Mouse (Mus musculus): ENCODE data around the gene Nr0b2. TPM values are rescaled to one million over a fixed set of nuclear protein-coding genes. Genes with fewer than 3 reads are reported as not detected.
"Not testable (repeated sequence)": the region's sequence is repeated elsewhere in the genome, so short reads cannot be mapped to it uniquely, and the experiment has no call there.

The Nr0b2 gene
- not detected in 3 replicates for total RNA-seq (2017)

DNA sequence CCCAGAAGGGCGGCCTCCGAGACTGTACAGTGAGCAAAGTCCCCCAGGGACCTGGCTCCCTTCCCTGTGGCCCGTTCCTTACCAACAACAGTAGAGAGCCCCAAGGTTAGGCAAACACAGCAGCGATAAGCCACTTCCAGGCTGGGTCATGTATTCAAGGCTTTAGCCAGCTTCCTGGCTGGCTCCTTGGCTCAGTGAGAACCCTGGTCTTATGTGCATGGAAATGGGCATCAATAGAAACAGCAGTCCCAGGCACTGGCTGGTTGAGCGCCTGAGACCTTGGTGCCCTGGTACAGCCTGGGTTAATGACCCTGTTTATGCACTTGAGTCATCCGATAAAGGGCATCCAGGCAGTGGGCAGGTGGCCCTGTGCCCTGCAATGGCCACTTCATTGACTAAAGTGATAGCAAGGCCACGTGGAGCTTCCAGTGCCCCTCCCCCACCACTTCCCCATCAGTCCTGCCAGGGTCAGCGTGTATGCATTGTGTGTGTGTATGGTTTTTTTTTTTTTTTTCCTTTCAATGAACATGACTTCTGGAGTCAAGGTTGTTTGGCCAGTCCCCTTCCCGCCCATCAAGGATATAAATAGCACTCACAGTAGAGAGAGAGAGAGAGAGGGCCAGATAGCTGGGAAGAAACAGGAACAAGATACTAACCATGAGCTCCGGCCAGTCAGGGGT lies at the start of gene Nr0b2:
Gene Nr0b2, plus strand, starts transcription at position 609 of the 680 bp plus-strand sequence.
- peak; percentile 56 for ATAC-seq (replicated peaks; ENCODE audit: insufficient number of reproducible peaks, low FRiP score, low TSS enrichment, poor library complexity, severe bottlenecking)

GRCm38 (mm10) chr4:133504300-133504699 lies 48.9 kb upstream of the Nr0b2 start:
- ATAC-seq (replicated peaks; ENCODE audit: insufficient number of reproducible peaks, low FRiP score, low TSS enrichment, poor library complexity, severe bottlenecking) = no peak

GRCm38 (mm10) chr4:133504755-133505485 lies 48.3 kb upstream of the Nr0b2 start:
- no peak for ATAC-seq (replicated peaks; ENCODE audit: insufficient number of reproducible peaks, low FRiP score, low TSS enrichment, poor library complexity, severe bottlenecking)

GRCm38 (mm10) chr4:133506573-133506972 lies 46.6 kb upstream of the Nr0b2 start:
- no peak for ATAC-seq (replicated peaks; ENCODE audit: insufficient number of reproducible peaks, low FRiP score, low TSS enrichment, poor library complexity, severe bottlenecking)

DNA sequence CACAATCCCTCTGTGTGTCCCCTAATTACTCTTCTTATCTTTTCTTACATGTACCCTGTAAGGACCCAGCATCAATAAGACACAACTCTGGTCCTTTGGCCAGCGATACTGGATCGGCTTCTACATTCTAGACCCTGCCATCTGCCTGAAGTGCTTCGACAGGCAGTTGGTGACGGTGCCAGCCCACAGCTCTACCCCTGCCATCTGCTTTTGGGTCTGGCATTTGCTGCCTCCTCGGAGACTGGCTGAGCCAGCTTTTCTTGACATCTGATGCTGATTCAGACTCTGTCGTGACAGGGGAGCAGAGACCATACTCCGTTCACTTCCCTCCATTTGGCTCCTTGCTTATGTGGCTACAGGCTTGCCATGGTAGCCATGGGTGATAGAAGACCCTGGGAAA lies 44.2 kb upstream of the Nr0b2 start:
- no peak for ATAC-seq (replicated peaks; ENCODE audit: insufficient number of reproducible peaks, low FRiP score, low TSS enrichment, poor library complexity, severe bottlenecking)

DNA sequence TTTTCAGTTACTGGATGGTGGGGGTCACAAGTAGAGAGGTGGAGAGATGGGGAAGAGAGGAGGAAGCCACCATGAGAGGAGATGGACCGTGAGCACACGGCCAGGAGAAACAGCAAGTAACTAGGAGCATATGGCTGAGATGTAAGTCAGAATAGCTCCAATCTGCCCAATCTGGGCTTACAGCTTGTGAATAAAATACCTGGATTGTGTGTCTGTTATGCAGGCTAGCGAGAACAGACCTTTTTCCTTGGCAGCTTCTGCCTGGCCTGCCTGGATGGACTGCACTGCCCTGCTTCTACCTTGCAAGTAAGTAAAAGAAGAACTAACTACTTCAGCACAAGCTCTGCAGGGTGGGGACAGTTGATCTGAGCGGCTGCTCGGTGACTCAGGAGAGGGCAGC lies 42.1 kb upstream of the Nr0b2 start:
- ATAC-seq (replicated peaks; ENCODE audit: insufficient number of reproducible peaks, low FRiP score, low TSS enrichment, poor library complexity, severe bottlenecking) = no peak

GRCm38 (mm10) chr4:133512511-133512910 lies 40.7 kb upstream of the Nr0b2 start:
- not testable (repeated sequence) for ATAC-seq (replicated peaks; ENCODE audit: insufficient number of reproducible peaks, low FRiP score, low TSS enrichment, poor library complexity, severe bottlenecking)

DNA sequence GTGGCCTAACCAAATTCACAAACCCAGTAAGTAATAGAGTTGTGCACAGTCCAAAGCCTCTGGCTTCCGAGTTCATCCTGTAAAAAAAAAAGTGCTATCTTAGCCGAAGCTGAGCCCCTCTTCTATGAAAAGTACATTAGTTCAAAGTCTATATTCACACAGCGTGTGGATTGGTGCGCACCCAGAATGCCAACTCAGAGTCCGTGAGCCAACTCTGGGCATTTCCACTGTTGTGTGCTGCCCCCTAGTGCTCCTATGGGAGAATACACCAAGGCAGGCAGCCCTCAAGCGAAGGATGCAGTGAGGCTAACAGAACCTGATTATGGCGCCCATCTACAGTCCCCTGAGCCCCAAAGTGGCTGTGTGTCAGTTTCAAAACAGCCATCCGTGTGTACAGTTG lies 40.2 kb upstream of the Nr0b2 start:
- ATAC-seq (replicated peaks; ENCODE audit: insufficient number of reproducible peaks, low FRiP score, low TSS enrichment, poor library complexity, severe bottlenecking) = peak; percentile 96

DNA sequence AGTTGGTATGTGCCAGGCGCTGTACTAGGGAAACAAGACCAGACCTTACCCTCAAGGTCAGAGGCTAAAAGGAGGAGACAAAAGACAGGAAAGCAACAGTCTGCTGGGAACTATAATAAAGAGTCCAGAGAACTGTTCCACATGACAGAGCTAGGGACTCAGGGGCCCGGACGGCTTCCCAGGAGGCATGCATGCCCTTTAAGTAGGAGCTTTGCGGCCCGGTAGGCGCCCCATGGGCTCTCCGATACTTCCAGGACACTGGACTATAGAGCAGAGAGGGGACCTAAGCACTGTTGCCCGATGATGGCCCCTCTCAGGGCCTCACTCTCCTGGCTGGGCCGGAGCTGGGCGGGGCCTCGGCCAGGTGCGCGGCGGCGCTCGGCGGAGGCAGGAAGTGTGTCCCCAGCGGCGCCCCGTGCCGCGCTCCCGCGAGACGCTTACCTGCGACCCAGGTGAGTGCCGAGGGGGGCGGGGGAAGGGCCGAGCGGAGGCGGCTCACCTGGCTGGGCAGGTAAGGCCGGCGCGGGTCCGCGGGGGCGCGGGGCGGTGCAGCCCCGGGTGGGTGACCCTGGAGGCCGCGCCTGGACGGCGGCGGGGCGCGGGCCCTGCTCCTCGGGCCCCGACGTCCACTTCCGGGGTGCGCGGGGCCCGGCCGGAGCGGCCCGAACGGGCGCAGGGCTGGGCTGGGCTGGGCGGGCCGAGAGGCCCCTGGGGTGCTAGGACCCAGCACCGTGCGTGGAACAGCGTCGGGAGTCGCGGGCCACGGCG lies 34.4 kb upstream of the Nr0b2 start, which contains the start of gene Kdf1:
Gene Kdf1, plus strand, starts transcription at position 363 of the 768 bp plus-strand sequence.
- no peak for ATAC-seq (replicated peaks; ENCODE audit: insufficient number of reproducible peaks, low FRiP score, low TSS enrichment, poor library complexity, severe bottlenecking)

GRCm38 (mm10) chr4:133519369-133519665 lies 33.9 kb upstream of the Nr0b2 start:
- ATAC-seq (replicated peaks; ENCODE audit: insufficient number of reproducible peaks, low FRiP score, low TSS enrichment, poor library complexity, severe bottlenecking) = no peak

GRCm38 (mm10) chr4:133521502-133521901 lies 31.7 kb upstream of the Nr0b2 start:
- no peak for ATAC-seq (replicated peaks; ENCODE audit: insufficient number of reproducible peaks, low FRiP score, low TSS enrichment, poor library complexity, severe bottlenecking)

DNA sequence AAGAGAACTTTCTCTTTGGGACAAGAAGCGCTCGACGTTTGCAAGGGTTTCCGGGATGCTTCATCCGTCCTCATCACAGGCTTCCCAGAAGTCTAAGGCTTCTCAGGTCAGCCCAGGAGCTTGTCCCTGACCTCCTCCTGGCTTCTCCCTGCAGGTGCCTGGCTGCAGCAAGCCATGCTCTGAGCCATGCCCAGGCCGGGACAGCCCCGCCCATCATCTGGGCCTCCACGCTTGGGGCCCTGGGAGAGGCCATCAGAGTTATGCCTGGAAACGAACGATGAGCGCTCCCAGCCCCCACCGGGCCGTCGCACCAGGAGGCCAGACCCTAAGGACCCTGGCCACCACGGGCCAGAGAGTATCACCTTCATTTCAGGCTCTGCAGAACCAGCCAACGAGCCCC lies 25.4 kb upstream of the Nr0b2 start:
- ATAC-seq (replicated peaks; ENCODE audit: insufficient number of reproducible peaks, low FRiP score, low TSS enrichment, poor library complexity, severe bottlenecking) = no peak

- ATAC-seq (replicated peaks; ENCODE audit: insufficient number of reproducible peaks, low FRiP score, low TSS enrichment, poor library complexity, severe bottlenecking) = no peak
Measured at GRCm38 (mm10) chr4:133532777-133533176, 20.4 kb upstream of the Nr0b2 start.

GRCm38 (mm10) chr4:133536081-133536480 lies 17.1 kb upstream of the Nr0b2 start:
- ATAC-seq (replicated peaks; ENCODE audit: insufficient number of reproducible peaks, low FRiP score, low TSS enrichment, poor library complexity, severe bottlenecking) = no peak

DNA sequence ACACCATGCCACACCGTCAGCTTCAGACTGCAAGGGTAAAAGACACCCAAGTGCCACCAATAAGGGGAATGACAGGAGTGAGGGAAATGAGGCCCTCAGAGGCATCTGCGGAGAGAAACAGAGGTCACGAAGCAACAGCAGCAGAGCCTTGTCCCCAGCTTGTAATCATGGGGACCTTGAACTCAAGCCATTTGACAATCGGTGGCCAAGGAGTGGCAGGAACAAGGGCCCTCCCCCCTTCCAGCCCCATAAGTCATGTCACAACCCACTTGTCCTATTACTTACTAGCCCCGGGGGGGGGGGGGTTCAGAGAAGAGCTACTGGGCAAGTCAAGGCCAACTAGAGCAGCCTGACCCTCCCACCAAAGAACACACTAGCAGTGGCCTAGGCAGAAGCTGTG lies 16.5 kb upstream of the Nr0b2 start:
- no peak for ATAC-seq (replicated peaks; ENCODE audit: insufficient number of reproducible peaks, low FRiP score, low TSS enrichment, poor library complexity, severe bottlenecking)

GRCm38 (mm10) chr4:133545272-133546231 lies 7.6 kb upstream of the Nr0b2 start, which contains the start of gene Nudc:
Nudc (minus strand) TSS chr4:133545996.
- ATAC-seq (replicated peaks; ENCODE audit: insufficient number of reproducible peaks, low FRiP score, low TSS enrichment, poor library complexity, severe bottlenecking) = peak; percentile 100

DNA sequence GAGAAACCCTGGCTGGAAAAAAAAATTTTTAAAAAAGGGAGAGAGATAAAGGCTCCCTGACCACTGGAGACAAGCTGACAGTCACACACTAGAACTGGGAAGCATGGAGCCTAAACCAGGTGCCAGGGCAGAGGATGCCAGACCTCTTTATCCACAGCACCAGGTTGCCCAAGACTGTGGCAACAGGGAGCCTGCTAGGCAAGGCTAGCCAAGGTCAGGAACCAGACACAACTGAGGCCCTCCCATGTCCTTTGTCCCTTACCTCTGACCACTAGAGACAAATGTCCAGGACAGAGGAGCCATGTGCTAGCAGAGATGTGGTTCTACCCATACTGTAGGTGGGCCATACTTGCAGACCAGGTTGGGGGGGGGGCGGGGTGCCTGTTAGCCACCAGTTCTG lies 1.1 kb upstream of the Nr0b2 start:
- no peak for ATAC-seq (replicated peaks; ENCODE audit: insufficient number of reproducible peaks, low FRiP score, low TSS enrichment, poor library complexity, severe bottlenecking)

GRCm38 (mm10) chr4:133553448-133554330 lies 513 bp downstream of the Nr0b2 start:
- ATAC-seq (replicated peaks; ENCODE audit: insufficient number of reproducible peaks, low FRiP score, low TSS enrichment, poor library complexity, severe bottlenecking) = no peak

All from monocyte, adult 5-6 weeks (primary cell).